Mouse (Mus musculus): ENCODE data around the gene Chst4.
A peak's percentile ranks its signal among the peaks of the same experiment; 100 is the strongest.

Gene Chst4

GRCm38 (mm10) chr8:110008228-110008994 is 31.1 kb downstream of the Chst4 start:
- DNase-seq (ENCODE audit: extremely low read depth, low read depth): peak; percentile 20

- no peak for DNase-seq (ENCODE audit: extremely low read depth, low read depth)
These were observed 33.1 kb downstream of the Chst4 start for GRCm38 (mm10) chr8:110006312-110007023.

GRCm38 (mm10) chr8:110004300-110004699 is 35.2 kb downstream of the Chst4 start:
- no peak for DNase-seq (ENCODE audit: extremely low read depth, low read depth)

DNA sequence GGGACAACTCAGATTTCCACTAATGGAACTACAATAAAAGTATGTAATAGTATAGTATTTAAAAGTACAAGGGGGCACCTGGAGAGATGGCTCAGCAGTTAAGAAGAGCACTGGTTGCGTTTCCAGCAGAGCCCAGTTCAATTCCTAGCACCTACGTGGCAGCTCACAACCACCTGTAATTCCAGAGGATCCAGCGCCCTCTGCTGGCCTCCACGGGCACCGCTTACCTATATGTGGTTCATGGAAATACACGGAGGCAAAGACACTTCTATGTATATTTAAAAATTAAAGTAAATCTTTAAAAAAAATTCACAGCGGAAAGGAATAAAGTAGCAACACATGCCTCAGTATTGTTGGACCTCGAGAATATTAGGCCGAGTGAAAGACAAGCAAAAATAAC is 36.6 kb downstream of the Chst4 start:
- DNase-seq (ENCODE audit: extremely low read depth, low read depth): peak; percentile 24

DNA sequence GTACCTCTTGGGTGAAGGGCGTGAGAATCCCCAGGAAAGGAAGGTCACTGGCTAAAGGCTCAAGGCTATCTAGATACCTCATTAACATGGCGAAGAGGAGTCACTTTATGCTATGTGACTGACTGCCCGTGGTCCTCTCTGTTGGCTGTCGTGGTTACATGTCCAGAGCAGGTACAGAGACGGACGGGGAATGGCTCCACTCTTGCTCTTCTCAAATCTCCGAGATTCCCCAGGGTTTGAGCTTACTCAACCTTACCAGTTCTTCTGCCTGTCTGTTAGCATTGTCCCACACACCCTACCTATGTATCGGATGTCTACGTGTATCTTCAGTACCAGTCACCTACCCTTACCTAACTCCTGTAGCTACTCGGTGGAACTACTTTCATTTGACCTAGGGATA is 39.6 kb downstream of the Chst4 start:
- DNase-seq (ENCODE audit: extremely low read depth, low read depth): no peak

- no peak for DNase-seq (ENCODE audit: extremely low read depth, low read depth)
These were observed 41.5 kb downstream of the Chst4 start for GRCm38 (mm10) chr8:109998066-109998465.

DNA sequence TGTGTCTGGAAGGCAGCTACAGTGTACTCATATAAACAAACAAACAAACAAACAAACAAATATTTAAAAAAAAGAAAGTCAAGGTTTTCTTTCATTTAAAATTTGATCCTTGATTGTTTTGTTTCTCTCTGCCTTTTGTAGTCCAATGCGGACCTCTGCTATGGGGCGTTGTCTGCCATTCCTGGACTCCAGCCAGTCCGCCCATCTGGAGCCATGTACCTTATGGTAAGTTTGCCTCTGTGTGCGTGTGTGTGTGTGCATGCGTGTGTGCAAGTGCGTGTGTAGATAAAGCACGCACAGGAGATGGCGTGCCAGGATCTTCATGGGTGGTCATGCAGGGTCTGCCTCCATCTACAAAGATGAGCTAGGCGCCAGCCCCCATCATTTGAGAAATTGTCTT is 42.2 kb downstream of the Chst4 start:
- DNase-seq (ENCODE audit: extremely low read depth, low read depth): no peak

DNA sequence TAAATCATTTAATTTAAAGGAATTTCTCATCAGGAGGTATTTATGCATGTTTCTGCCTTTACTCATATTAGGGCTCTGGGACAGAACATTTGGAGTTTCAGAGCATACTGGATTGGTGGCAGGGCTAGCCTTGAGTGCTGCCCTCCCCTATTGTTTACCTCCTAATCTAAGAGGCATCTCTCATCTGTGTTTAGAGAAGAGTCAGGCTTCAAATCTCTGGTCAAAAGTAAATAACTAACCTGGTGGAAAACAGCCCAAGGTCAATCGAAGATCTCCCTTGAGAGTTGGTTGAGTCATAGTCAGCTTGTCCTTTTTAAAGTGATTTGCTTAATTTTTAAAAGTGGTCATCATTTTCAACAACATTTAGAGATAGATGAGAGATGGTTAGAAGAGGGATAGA is 46.6 kb downstream of the Chst4 start:
- no peak for DNase-seq (ENCODE audit: extremely low read depth, low read depth)

GRCm38 (mm10) chr8:109992166-109992565 is 47.4 kb downstream of the Chst4 start:
- no peak for DNase-seq (ENCODE audit: extremely low read depth, low read depth)

GRCm38 (mm10) chr8:109990224-109990623 is 49.3 kb downstream of the Chst4 start, which contains the start of gene Tat:
TSS of gene Tat (plus strand) at chr8:109990437.
- no peak for DNase-seq (ENCODE audit: extremely low read depth, low read depth)

GRCm38 (mm10) chr8:109989151-109989550 is 50.4 kb downstream of the Chst4 start:
- no peak for DNase-seq (ENCODE audit: extremely low read depth, low read depth)

- DNase-seq (ENCODE audit: extremely low read depth, low read depth): no peak
These were observed 51.8 kb downstream of the Chst4 start for GRCm38 (mm10) chr8:109987776-109988175.

- DNase-seq (ENCODE audit: extremely low read depth, low read depth): no peak
These were observed 53.2 kb downstream of the Chst4 start for GRCm38 (mm10) chr8:109986384-109986783.

- DNase-seq (ENCODE audit: extremely low read depth, low read depth): no peak
These were observed 55.6 kb downstream of the Chst4 start for GRCm38 (mm10) chr8:109983944-109984343.

DNA sequence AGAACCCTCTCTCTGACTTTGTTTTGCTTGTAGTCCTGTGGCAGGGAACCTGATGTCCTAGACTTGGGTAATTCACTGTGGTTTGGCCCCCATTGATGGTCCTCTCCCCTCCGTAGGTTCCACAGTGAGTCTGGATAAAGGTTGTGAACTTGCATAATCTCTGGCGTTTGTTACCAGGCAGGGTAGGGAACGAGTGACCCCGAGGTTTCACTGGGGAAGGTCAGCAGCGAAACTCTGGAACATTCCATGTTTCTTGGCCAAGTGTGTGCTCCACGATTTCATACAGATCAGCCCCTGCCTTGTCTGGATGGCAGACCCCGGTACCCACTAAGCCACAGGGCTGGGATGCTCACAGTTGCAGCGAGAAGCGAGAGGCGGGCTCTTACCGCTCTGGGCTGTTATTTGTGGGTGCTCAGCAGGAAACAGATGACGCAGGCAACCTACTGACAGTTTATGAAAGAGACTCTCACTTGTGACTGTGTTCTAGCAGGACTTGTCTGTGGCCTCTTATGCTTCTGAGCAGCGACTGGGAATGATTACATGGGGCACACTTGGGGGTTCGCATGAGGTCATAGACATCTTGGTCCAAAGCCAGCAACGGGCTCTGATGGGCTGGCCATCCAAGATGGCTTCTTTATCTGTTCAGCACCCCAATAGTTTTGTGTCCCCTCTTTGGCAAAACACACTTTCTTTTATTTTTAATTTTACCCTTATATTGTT is 57.0 kb downstream of the Chst4 start:
- DNase-seq (ENCODE audit: extremely low read depth, low read depth): no peak

DNA sequence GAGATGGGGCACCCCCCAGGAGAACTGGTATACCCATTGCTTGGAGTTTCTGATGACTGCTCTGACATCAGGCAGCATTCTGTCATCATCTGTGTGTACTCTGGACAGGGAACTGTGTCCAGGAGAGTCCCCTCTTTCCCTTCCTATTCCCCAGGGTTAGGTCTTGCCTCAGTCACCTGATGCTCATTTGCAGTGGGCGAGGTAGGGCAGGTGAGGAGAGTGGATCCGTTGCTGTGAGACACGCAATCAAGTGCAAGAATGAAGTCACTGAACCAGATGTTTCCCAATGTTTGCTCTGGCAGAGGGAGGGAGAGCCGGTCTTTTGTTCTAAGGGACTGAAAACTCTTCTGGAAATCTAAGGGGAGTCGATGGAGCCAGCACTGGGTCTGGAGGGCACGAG is 60.2 kb downstream of the Chst4 start:
- DNase-seq (ENCODE audit: extremely low read depth, low read depth): no peak

Data from MEL-GATA-1-ER (cell line).